Mouse (Mus musculus) mesoderm, embryonic 11.5 days (tissue): ENCODE data around the gene Kansl3.
A peak's percentile ranks its signal among the peaks of the same experiment; 100 is the strongest.

Experiments used
- DNase-seq: peaks from one replicate; pipeline ENCODE4 v3.0.0-alpha.2; 2012; ENCODE audit warnings: low read depth, low spot score

Gene Kansl3

DNA sequence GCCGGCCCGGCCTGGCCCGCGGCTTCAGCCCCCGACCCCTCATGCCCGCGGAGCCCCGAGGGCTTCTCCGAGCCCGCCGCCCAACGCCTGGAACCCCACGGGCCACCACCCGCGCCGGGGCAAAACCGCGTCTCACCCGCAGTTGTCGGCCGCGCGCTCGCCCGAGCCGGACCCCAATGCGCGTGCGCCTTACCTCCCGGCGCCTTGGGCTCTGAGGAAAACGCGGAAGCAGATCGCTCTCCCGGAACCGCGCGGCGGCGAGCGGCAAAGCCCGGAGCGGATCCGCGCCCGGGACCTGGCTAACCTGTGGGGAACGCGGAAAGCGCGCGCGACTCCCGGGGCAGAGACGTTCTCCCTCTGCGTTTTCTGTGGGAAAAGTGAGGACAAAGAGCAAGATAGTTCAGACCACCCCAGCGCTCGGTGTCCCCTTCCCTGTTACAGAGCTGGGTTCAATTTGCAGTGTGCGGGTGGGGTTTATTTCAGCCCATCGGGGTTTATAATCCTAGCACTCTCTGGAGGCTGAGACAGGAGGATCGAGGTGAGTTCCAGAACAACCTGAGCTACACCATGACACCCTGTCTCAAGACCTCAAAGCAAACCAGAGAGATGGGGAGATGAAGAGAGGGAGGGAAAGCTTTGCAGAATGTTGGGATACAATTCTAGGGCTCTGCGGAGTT, at the start of gene Kansl3:
Gene Kansl3, minus strand, starts transcription at position 213 of the 677 bp plus-strand sequence.
- peak; percentile 95 for DNase-seq

DNA sequence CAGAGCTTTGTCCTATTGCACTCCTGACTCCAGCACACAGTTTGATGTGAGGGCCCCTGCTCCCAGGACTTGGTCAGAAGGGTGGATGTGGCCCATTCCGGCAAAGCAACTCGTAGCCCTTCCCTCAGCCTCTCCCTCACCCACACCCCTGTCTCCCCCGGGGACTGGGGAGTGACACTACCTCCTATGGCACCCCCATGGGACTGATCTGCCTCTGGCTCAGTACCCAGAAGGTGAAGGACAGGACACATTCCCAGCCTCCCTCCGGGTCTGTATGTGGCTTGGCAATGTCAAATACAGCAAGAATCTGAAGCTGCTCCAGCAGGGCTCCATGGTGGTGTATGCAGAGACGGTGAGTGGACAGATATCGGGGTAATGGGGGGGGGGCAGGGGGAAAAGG, 35.5 kb upstream of the Kansl3 start:
- DNase-seq, result no peak

DNA sequence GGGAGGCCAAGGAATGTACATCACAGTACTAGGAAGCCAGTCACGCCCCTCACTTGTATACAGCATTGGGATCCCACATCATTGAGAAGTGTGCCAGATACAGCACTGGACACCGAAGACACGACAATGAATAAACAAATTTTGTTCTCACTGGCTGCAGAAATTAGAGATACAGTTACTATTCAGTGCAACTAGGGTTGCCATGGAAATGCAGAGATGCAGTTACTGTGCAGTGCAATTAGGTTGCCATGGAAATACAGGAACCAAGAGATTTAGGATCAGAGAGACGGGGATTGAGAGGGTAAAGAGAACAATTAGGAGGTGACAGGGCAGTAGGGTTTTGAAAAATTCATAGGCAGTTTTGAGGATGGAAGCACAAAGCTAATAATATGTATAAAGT, 32.5 kb upstream of the Kansl3 start:
- no peak for DNase-seq

DNA sequence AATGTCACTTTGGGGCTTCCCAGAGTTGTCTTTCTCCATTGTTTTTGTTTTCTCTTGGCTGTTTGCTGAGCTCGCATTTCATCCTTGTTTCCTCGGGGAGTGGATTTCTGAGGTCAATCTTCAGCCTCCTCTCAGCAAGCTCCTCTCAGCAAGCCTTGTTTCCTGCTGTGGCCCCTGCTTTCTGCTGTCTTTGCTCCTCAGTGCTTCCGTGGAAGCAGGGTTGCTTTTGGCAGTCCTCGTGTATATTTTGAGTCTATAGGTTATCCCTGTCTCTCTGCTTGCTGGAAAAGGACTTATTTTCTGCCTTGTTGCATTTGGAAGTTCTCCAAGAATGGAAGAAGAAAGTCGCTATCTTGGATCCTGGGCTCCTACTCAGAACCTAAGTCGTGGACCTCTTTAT, 28.1 kb upstream of the Kansl3 start:
- no peak for DNase-seq

DNA sequence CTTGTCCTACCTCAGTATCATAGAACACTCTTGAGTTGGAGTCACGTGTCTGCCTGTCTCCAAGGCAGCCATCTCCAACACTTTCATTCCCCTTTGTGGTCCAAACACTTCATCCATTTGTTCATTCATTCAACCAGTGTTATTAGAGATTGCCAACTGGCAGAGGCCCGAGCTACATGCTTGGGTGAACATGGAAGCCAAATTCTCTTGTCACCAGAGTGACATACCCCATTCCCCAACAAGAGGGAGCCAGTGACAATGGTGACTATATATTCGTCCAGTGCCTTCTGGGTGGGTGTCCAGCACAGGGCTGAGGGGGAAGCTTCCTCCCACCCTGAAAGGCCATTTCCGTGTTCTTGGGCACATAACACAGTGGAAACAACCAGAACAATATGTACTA, 10.6 kb upstream of the Kansl3 start:
- DNase-seq, result no peak

DNA sequence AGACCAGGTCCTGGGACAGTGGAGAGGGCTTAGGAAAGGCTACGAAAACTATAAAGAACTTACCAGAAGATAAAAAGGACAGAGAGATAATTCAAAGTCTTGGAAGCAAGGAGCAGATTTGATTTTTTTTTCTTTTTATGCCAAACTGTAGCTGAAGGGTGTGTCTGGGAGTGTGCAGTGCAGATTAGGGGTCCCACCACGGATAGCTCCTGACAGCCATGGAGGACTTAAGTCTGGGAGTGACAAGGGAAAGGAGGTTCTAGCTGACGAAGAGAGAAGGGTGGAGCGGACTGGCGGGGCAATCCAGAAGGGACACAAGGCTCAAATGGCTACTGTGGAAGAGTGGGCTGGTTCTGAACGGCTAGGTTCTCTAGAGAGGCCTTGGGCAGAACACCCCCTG, 9.9 kb upstream of the Kansl3 start:
- no peak for DNase-seq

DNA sequence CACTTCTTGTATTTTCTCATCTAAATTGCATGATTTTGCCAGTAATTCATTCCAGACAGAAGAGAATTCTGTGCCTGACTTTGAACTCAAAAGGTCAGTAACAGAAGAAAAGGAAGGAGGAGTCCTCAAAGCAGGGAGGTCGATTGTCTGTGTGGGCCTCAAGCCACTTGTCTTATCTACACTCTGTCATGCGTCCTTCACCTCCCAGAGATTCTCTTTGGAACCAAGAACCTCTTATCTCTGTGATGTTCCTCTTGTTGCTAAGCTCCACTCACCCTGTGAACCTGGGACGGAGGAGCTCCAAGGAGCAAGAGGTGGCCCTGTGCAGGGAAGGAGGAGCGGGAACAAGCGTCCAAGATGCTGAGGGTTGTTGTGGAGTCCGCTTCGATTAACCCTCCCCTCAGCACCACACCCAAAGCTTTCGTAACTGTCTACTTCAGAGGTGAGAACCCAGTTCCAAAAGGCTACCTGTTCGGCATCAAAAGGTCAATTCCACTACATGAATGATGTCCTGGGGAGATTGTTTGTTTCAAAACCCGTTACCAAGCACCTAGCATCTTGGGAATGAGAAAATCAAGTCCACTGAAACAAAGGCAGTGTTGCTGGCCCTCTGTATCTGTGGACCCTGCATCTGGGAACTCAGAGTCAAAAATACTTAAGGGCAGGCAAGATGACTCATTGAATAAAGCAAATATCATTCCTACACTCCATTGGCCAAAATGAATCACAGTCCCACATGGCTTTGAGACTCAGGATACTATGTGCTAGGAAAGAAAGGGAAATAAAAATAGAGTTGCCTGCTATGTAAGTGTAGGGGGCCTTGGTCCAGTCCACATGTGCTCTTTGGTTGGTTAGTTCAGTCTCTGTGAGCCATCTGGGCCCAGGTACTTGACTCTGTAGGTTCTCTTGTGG, 3.2 kb upstream of the Kansl3 start, which contains the start of gene Fer1l5:
Gene Fer1l5, plus strand, starts transcription at position 358 of the 912 bp plus-strand sequence.
- no peak for DNase-seq

DNA sequence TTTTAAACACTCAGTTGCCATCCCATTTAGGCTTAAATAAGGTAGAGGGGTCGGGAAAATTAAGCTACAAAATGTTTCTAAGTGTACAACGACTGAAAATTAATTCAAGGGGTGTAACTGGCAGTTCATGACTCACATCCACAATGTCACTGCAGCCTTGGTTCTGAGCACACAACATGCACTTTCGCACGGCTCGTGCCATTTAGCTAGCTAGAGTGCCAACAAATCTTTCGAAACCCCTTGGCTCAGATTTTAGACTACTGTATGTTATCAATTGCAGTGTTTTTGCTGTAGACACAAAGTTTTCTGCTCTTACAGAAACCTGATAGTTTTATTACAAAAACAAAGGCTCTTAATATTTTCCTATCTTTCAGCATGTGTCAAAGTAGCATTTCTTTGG, 1.9 kb upstream of the Kansl3 start:
- DNase-seq, result no peak

DNA sequence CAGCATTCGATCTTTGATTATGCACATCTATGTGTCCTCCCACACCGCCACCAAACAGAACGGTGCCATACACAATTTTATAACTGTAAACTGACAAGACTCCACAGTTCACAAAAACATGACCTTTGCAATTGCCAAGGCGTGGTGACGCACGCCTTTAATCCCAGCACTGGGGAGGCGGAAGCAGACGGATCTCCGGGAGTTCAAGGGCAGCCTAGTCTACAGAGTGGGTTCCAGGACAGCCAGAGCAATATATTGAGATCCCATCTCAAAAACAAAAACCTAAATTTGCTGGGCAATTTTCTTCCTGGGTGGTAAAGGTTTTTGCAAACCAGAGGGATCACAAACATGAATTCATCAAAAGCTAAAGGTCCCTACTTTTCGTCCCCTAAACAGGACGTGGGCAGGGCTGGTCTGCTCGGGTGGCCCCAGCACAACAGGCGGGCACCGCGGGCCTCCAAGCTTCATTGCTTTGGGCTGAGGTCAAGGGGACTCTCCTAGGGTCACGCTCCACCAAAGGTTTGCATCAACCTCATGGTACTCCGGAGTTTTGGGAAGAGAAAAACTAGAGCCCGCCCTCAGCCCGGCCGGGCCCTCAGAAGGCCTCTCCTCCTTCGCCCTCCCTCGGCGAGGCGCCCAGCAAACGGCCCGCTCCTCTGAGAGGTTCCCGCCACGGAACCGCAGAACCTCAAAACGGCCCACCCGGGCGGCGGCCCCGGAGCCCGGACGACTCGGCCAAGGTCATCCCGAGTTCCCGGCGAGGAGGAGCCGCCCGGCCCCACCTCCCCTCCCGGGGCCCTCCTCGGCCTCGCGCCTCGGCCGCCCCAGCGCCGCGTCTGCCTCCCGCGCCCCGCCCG, 641 bp downstream of the Kansl3 start:
- peak; percentile 29 for DNase-seq

DNA sequence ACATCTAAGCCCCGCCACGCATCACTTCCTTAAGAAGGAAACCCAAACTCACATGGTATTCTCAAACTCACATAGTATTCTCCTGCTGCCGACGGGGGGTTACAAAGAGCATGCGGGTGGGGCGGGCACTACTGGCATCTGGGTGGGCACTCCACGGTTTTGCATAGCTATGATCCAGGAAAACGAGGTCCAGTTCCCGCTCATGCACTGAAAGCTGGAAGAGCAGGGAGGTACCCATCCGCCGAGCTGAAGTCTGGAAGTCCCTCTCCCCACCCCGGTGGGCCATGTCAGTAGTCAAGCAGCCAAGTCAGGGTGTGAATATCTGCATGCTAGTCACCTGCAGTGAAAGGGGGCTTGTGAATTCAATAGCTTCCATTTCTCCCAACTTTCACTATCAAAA, 1.3 kb downstream of the Kansl3 start:
- DNase-seq, result no peak

DNA sequence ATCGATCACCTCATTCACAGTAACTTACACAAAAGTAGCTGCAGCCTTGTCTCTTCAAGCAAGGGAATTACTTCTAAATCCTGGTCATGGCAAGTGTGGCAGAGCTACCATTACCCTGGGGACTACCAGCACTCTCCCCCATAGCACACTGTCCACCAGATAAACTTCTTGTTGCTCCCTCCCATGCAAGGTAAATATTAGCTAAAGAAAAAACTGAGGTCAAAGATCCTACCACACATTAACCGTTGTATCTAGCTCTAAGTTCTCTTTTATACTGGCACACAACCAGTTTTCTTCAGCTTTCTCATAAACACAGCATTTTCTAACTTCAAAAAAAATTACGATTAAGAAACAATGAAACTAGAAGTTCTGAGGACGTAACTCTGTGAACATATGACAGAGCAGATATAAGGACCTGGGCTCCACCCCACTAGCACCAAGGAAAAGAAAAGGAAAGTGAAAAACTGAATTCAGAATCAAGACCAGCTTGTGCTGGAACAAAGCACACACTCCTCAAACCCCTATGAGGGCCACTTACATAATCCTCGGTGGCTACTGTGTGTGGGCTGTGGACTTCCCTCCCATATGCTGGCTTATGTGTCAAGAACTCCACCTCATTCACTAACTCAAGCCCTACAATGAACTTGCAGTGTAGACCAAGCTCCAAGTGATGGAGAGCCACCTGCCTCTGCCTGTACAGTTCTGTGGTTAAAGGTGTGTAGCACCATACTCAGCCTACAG, 11.9 kb downstream of the Kansl3 start:
- no peak for DNase-seq

DNA sequence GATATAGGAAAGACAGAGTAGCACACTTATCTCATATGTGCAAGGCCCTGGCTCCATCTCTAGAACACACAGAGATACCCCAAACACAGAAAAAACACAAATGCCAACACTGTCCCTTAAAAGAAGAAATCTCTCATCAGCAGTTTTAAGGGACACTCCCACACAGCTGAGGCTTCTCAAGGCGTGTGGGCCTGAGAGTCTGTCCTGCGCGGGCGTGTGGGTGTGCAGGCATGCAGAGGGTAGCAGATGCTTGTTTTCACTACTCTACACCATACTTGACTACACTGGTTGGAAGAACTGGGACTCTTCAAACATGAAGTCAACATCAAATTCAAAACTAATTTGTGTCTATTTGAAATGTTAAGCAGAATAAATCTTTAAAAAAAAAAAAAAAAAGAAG, 16.6 kb downstream of the Kansl3 start:
- DNase-seq, result no peak

DNA sequence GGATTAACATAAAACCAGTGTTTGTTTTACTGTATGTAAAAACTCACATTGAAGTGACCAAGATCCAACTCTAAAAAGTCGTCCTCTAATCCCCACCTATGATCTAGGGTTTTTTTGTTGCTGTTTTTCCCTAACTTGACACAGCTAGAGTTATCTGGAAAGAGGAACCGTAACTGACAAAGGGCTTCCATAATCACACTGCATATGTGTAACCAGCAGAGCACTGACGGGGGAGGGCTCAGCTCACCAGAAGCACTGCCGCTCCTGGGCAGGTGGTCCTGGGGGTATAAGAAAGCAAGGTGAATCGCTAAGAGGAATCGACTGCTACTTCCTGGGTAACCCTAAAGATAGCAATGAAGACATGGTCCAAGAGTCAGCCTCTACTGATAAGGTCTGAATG, 26.4 kb downstream of the Kansl3 start:
- no peak for DNase-seq

DNA sequence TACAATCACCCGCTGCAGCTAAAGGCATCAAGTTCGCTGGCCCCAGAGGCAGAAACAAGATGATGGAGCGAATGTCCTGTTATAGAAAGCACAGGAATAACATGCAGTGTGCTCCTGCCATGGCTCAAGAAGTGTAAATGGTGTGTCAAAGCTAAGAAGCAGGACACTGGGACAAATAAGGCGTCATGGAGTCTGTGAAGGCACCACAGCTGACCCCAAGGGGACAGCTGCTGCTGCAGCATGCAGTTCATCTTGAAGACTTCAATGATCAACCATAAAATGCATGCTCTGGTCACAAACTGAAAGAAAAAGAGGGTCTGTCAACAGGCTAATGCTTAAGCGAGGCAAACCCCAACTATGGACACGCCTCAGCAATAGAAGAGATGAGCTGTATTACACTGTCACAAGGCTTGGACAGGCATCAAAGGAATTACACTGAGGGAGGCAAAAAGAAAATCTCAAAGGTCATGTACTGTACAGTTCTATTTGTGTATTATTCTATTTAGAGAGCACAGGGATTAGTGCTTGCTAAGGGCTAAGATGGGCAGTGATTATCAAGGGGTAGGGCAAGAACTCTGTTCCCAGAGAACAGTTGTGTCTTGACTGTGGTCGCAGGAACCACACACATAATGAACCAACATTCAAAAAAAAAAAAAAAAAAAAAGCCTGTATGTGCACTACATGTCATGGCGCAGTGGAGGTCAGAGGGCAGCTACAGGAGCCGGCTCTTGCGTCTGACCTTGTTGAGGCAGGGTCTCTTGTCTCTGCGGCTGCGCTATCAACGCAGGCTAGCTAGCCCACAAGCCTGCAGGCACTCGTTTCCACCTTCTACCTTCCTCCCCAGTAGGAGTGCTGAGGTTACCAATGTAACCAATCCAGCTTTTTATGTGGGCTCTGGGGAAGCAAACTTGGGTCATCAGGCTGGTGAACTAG, 35.8 kb downstream of the Kansl3 start:
- no peak for DNase-seq

DNA sequence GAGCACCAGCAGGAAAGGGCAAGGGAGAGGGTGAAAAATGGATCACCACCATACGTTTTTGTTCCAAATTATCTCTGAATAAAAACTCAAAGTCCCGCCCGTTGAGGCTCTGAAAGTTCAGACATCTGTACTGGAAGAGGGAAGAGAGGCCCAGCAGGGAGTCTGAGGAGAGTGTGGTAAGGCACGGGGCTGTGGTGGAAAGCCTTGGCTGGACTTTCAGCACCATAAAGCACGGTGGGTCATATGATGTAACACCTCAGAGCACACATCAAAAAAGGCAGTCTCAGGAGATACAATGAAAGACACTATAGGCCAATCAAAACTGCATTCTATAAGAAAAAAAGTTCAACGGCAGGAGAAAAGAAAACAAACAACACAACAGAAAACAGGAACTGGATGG, 37.2 kb downstream of the Kansl3 start:
- DNase-seq, result no peak

DNA sequence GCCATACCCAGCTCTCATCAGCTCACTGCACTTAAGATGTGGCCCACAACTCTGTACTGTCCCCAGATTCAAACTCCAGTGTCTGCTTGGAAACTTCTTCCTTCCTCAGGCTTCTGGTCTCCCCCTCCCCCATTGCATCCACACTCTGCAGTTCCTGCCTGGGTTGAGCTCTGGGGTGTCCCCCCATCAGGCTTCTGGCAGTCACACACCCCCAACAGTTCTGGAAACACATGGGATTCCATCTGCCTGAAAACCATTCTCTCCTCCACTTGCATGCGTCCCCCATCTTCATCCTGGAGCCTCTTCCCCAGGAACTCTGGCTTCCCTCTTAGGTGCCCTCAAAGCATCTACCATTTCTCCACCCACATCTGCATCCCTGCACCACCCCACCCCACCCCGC, 42.2 kb downstream of the Kansl3 start:
- no peak for DNase-seq

DNA sequence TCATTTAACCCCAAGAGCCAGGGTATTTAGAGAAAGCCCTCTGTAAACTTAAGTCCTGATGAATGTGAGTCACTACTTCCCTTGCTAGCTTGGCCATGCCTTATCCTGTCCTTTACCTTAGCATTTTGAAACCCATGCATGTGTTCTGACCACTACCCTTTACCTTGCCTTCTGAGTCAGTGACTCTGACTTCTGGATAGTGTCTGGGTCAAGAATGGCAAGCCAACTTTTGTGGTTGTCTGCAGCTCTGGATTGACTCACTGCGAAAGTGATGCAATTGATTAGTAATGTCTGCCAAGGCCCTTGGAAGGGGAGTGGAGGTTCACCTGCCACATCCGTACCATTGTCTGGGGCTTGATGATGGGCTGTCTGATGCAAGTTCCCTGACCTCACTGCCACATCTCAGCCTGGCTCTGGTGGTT, 43.1 kb downstream of the Kansl3 start:
- DNase-seq, result no peak

DNA sequence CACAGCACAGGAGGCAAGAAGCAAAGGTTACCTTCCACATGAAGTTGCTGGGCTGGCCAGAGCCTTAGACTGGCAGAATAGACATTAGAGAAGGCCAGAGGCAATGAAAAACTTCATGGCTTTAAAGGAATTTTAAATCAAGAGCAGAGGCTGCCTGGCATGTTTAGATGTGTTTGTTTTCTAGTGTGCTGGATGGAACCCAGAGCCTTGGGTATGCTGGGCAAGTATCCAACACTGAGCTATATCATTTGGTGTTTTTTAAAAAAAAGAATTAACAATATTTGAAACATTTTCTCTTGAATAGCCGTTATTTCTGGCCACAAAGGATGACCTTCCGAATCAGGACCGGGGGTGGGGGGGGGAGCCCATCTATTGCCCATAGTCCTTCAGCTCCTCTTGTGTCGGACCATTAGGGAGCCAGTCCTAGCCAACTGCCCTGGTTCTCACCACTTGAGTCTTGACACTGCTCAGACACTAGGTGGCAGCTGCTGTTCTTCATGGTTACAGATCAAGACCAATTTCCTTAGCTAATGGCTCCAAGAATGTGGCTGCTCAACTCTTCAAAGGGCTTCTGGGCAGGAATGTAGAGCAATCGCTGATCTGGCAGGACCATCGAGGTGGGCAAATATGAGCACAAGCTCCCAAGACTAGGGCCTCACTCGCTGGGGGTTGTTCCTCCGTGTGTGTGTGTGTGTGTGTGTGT, 45.1 kb downstream of the Kansl3 start:
- peak; percentile 70 for DNase-seq

DNA sequence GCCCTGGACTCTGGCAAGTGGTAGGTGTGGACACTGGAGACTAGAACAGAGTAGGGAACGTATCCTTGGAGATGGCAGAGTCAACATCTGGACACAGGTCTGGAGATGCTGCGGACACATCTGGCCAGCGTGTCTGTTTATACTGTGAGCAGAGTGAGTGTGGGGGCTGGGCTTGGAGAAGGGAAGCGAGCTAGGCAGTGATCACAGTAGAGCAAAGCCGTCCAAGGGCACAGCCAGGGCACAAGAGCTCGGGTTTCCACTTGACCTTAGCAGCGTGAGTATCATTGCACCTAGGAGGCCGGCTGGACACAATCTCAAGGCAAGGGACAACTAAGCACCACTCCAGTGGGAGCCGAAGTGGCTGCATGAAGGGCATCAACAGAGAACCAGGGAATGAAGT, 45.9 kb downstream of the Kansl3 start:
- no peak for DNase-seq
